Mouse (Mus musculus): ENCODE results near the gene Igsf3.

Gene Igsf3

DNA sequence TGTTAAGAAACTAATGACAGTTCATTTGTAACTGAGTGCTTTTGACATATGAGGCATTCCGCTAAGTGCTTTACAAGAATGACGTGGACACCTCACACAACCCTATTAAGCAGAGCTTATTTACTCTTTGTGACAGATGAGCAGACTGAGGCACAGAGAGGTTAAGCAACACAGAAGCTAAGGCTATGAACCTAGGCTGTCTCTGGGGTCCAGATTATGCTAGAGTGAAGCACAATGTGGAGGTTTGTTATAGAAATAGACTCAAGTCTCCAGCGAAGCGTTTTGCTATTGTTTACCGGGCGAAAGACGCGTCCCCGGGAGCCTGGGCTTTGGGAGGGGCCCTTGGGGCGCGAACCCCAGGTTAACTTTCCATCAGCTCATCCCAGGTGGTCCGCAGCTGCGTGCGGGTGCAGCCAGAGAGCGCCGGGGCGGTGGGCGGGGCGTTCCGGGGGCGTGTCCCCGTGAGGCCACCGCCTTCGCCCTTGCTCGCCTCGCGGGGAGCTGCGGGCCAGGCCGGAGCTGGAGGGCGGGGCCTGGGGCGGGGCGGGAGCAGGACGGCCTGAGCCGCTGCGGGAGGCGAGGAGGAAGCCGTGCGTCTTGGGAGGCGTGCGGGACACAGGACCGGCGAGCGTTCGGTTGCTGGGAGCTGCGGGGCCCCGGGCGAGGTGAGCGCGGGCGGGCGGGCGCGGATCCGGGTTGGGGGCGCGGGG, at the start of gene Igsf3:
TSS of gene Igsf3 (plus strand) at position 546 of the 710 bp plus-strand sequence.
- in situ Hi-C loops (cut with MboI; ENCODE audit: unreplicated experiment in 2 of 2) = no loop called here

GRCm38 (mm10) chr3:101327248-101327647, 49.6 kb upstream of the Igsf3 start:
- in situ Hi-C loops (cut with MboI; ENCODE audit: unreplicated experiment in 2 of 2) = loop anchor here in 1 of 2 experiments (10.0 kb wide), 1 partner anchor 148 kb away; no protein-coding TSS in a partner anchor

DNA sequence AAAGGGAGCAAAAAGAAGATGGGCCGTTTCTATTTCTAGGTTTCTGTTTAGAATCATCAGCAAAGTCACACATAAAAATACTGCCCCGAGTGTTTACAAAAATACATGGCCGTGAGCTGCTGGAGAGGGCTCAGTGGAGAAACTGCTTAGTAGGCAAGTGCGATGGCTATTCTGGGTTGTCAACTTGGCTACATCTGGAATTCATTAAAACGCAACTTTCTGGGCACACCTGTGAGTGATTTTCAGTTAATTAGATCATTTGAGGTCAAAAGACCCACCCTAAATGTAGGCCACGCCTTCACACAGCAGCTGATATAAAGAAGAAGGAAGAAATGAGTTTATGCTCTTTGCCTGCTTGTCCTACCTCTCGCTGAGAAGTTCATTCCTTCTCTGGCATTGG, 48.3 kb upstream of the Igsf3 start:
- in situ Hi-C loops (cut with MboI; ENCODE audit: unreplicated experiment in 2 of 2) = loop anchor here in 1 of 2 experiments (10.0 kb wide), 1 partner anchor 146 kb away; no protein-coding TSS in a partner anchor

- in situ Hi-C loops (cut with MboI; ENCODE audit: unreplicated experiment in 2 of 2) = no loop called here
These were observed 33.5 kb upstream of the Igsf3 start for GRCm38 (mm10) chr3:101343199-101343924.

- in situ Hi-C loops (cut with MboI; ENCODE audit: unreplicated experiment in 2 of 2) = no loop called here
These were observed 32.6 kb upstream of the Igsf3 start for GRCm38 (mm10) chr3:101344246-101344645.

GRCm38 (mm10) chr3:101345299-101345698, 31.6 kb upstream of the Igsf3 start:
- in situ Hi-C loops (cut with MboI; ENCODE audit: unreplicated experiment in 2 of 2) = no loop called here

- in situ Hi-C loops (cut with MboI; ENCODE audit: unreplicated experiment in 2 of 2) = no loop called here
These were observed 30.1 kb upstream of the Igsf3 start for GRCm38 (mm10) chr3:101346806-101347205.

DNA sequence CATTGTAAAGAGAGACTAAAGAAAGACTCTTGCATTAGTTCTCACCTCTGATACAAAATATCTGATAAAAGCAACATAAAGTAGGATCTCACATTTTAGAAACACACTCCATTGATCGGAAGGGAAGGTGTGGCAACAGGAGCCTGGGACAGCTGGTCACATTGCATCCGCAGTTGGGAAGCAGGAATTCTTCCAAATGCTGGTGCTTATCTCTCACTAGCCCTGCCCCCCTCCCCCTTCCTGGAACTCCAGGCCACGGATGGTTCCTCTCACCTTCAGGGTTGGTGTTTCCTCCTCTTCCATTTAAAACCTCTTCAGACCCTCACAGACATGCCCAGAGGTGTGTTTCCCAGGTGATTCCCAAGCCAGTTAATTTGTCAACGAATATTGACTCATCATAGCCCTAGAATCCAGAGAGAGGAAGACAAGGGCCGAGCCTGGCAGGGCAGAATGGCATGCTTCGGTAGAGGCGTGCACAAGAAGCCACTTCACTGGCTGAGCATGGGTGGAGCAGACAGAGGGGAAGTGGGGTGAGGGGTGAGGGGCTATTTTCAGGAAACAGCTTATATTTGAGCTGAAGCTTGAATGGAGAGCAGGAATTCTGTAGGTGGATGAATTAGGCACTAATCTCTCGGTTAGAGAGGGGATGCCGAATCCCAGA, 28.3 kb upstream of the Igsf3 start:
- in situ Hi-C loops (cut with MboI; ENCODE audit: unreplicated experiment in 2 of 2) = no loop called here

GRCm38 (mm10) chr3:101349542-101350307, 27.2 kb upstream of the Igsf3 start:
- in situ Hi-C loops (cut with MboI; ENCODE audit: unreplicated experiment in 2 of 2) = no loop called here

DNA sequence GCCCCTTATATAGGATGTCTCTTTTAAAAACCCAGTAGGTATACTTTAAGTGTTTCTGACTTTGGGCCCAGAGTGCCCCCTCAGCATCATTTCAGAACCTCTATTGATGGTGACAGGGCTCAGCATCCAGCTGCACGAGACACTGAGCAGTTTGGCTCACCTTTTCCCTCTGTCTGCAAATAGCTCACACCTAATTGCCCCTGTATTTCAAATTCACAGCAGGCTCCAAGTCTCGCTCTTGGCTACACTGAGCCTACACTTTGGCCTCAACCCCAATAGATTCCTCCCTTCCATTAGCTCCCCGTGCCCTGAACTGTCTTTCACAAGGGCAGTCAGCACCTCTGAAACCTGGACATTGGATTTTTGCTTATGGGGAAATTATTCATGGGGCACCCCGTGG, 26.5 kb upstream of the Igsf3 start:
- in situ Hi-C loops (cut with MboI; ENCODE audit: unreplicated experiment in 2 of 2) = no loop called here

DNA sequence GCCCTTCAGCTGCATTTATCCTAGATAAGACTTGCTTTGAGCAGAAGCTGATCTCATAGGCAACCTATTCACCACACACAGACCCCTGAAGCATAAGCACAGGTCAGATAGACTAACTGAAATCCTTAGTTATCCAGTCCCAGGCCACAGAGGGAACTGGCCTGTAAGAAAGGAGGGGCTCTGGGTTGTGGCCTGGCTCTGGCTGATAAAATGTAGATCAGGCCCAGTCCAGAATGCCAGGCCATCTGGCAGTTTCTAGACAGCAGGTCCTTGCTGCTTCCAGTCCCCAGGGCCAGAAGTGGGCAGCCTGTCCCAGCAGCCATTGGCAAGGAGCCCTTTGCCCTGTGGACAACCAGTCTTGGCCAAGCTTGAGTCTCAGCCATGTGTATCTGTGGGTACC, 22.4 kb upstream of the Igsf3 start:
- in situ Hi-C loops (cut with MboI; ENCODE audit: unreplicated experiment in 2 of 2) = no loop called here

- in situ Hi-C loops (cut with MboI; ENCODE audit: unreplicated experiment in 2 of 2) = no loop called here
These were observed 21.2 kb upstream of the Igsf3 start for GRCm38 (mm10) chr3:101355702-101356101.

DNA sequence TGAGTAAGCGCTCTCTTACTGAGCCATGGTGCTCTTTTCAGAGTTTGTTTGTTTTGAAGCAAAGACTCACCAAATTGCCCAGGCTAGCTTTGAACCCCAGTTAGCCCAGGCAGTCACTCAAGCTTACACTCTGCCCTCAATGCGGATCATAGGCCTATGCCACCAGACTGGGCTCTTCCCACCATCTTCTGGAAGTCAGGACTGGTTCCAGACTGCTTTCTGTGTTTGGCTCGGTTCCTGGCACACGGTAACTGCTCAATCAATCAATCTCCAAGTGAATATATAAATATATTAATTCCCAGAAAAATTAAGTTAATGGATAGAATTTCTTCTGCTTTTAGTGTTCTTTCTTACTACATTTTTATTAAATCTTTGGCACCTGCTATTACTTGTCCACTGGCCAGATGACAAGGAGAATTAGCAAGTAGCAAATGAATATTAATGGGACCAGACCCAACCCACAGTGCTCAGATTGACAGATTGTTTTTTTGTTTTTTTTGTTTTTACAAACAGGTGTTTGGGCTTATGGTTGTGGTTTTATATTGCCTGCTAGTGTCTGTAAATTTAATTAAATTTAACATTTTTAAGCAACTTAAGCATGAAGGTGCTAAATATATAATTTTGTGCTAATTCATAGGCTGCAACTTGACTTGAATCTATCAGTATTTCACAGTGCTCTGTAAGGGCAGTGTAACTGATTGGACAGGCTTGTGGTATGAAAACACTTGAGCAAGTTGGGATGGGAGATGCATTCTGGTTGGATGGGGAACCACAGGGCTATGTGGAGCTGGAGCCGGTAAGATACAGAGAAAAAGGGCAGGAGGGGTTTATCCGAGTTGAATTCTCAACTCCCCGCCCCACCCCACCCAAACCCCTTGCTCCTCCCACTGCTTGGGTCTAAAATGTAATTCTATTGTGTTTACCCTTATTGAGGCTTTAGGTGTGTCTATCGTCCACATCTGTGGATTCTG, 20.0 kb upstream of the Igsf3 start:
- in situ Hi-C loops (cut with MboI; ENCODE audit: unreplicated experiment in 2 of 2) = no loop called here

GRCm38 (mm10) chr3:101360832-101361231, 16.1 kb upstream of the Igsf3 start:
- in situ Hi-C loops (cut with MboI; ENCODE audit: unreplicated experiment in 2 of 2) = no loop called here

DNA sequence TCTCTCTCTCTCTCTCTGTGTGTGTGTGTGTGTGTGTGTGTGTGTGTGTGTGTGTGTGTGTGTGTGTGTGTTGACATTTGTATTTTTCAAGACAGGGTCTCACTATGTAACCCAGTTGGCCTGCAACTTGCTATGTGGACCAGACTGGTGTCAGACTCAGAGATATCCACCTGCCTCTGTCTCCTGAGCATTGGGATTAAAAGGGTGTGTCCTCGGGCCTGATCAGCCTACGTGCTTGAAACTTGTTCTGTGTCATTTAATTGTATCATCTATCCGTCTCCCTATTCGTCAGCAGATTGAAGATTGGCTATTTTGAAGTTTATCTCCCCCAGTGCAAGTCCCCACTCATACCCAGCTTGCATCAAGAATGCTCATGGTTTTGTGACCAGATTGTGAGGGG, 14.5 kb upstream of the Igsf3 start:
- in situ Hi-C loops (cut with MboI; ENCODE audit: unreplicated experiment in 2 of 2) = no loop called here

DNA sequence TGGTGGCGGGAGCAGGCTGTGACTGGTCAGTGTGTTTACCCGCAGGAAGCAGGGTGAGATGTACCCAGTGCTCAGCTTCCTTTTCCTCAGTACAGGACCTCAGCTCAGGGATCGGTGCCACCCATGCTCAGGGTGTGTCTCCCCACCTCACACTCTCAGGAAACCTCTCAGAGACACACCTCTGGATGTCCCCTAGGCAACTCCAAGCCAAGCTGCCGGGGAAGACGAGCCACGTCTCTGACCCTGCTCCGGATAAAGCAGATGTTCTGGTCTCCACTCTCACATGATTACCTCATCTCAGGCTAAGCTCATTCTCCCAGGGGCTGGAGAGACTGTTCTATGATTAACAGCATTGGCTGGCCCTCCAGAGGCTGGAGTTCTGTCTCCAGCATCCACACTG, 13.3 kb upstream of the Igsf3 start:
- in situ Hi-C loops (cut with MboI; ENCODE audit: unreplicated experiment in 2 of 2) = no loop called here

GRCm38 (mm10) chr3:101365081-101365612, 11.7 kb upstream of the Igsf3 start:
- in situ Hi-C loops (cut with MboI; ENCODE audit: unreplicated experiment in 2 of 2) = no loop called here

DNA sequence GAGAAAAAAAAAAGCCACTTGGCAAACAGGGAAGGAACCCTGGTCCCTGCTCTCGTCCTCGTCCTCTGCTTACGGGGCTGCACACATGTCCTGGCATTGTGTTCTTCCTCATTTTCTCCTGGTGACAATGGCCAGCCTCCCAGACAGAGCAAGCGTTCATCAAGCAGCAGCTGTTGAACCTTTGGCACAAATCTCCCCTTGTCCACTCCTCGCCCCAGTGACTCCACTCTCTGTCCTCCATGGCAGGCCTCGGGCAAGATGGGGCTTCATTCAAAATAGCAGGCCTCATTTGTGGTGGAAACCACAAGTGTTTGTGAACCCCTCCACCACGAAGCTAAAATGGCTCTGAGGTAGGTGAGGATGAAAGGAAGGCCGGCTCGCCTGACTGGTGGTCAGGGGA, 11.0 kb upstream of the Igsf3 start:
- in situ Hi-C loops (cut with MboI; ENCODE audit: unreplicated experiment in 2 of 2) = no loop called here

GRCm38 (mm10) chr3:101367372-101367771, 9.5 kb upstream of the Igsf3 start:
- in situ Hi-C loops (cut with MboI; ENCODE audit: unreplicated experiment in 2 of 2) = no loop called here
